Mouse (Mus musculus) megakaryocyte, embryonic 14.5 days (primary cell): ENCODE results near the gene Slc6a11. TPM values are rescaled to one million over a fixed set of nuclear protein-coding genes. Genes with fewer than 3 reads are reported as not detected.

Experiments used
- H3K27me3 ChIP-seq: replicated peaks from 2 replicates; pipeline ENCODE3; 2012; ENCODE audit warnings: inconsistent platforms
- H3K36me3 ChIP-seq: replicated peaks from 2 replicates; pipeline ENCODE3; 2012; ENCODE audit warnings: low read length, inconsistent platforms, mixed read lengths
- H3K4me1 ChIP-seq: 2 replicates; pipeline ENCODE4 v1.6.1; 2012; ENCODE audit warnings: inconsistent platforms
- H3K4me3 ChIP-seq: replicated peaks from 2 replicates; pipeline ENCODE3; 2012; ENCODE audit warnings: moderate library complexity, mild to moderate bottlenecking, inconsistent platforms
- H3K9me3 ChIP-seq: 2 replicates; pipeline ENCODE4 v1.6.1; 2012; ENCODE audit warnings: inconsistent platforms
- FLI1 ChIP-seq: IDR thresholded peaks from 2 replicates; pipeline ENCODE4 v1.6.1; 2012; ENCODE audit warnings: low read length, inconsistent platforms, mixed read lengths
- GATA1 ChIP-seq: IDR thresholded peaks from 3 replicates; pipeline ENCODE4 v1.6.1; 2012; ENCODE audit warnings: mixed read lengths, low read length, inconsistent platforms, borderline replicate concordance
- polyA plus RNA-seq: library from polyadenylated mRNA; stranded (reverse); fragments of >175 nt; gene quantifications from 2 replicates; pipeline ENCODE4 v1.2.3, GENCODE M21; 2012; ENCODE audit warnings: low replicate concordance; ENCODE audit not compliant: insufficient read depth

Gene Slc6a11
- not detected in 2 replicates for polyA plus RNA-seq

DNA sequence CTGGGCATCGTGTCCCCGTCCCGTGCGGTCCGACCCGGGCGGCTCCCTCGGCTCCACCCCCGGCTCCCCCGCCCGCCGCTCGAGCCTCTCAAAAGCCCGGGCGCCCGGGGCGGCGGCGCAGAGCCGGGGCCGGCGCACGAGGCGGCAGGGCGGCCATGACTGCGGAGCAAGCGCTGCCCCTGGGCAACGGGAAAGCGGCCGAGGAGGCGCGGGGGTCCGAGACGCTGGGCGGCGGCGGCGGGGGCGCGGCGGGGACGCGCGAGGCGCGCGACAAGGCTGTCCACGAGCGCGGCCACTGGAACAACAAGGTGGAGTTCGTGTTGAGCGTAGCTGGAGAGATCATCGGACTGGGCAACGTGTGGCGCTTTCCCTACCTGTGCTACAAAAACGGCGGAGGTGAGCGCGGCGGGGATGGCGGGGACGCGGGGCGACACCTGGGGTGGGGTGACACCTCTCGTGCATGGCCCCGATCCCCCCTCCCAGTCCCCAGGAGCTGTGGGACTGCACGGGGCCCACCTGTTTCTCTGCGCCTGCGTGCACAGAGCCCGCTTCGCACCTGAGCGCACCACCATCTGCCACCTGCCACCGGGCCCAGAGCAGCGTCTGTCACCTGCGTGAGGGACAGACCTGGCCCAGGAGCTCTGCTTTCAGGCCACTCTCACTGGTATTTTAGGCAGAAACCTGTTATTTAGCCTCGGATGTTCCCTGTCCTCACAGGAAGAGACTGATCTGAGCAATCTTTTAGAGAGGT is at the start of gene Slc6a11:
Gene Slc6a11 (plus strand): TSS at position 120 of the 751 bp plus-strand sequence.
- H3K36me3 ChIP-seq: no peaks in the 10 kb centered on the region
- no peaks in the 10 kb centered on the region for H3K4me1 ChIP-seq
- TF ChIP-seq FLI1 (no peak), GATA1 (no peak)
- peaks cover 39% of the 10 kb centered on the region for H3K27me3 ChIP-seq
- no peaks in the 10 kb centered on the region for H3K9me3 ChIP-seq
- H3K4me3 ChIP-seq: no peak within 1 kb of the TSS

DNA sequence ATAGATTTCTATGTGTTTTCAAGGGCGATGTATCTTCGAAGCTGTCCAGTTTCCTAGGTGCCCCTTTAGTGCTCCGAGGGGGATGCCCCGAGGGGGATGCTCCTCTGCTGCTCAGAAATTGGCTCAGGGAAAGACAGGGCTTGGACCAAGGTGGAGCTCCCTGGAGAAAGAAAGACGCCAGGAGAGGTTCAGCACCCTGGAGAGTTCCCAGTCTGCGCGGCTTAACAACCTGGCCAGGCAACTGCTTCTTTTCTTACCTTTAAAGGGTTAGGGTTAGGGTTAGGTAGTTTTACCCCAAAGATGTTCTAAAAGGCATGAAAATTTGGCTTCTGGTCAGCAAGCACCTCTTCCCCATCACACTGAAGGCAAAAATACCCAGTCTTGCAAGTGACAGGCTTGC is 43.9 kb upstream of the Slc6a11 start:
- Histone ChIP-seq H3K4me3 (no peak overlapping the region), H3K36me3 (no peaks in the 10 kb centered on the region), H3K27me3 (no peaks in the 10 kb centered on the region), H3K4me1 (no peaks in the 10 kb centered on the region), H3K9me3 (0 out of 2 replicates have a peak, but pooled peaks cover 5% of the 10 kb centered on the region)
- TF ChIP-seq FLI1 (no peak), GATA1 (no peak)

DNA sequence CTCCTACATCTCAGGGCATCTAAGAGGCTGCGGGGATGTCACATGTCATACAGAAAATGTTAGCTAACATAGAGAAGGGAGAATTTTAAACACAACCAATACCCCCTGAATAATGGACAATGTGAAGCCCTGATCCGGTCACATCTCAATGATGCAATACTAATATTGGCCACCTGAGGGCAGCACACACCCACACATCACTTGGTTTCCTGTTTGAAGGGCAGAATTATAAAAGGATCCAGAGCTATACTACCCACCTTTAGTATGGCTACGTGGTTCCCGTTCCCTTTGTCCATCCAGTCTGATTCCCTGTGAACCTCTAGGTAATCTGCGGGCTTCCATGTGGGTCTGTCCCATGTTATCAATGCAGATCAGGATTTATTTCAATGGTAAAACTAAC is 41.4 kb upstream of the Slc6a11 start:
- Histone ChIP-seq H3K27me3 (peaks cover 6% of the 10 kb centered on the region), H3K4me1 (no peaks in the 10 kb centered on the region), H3K9me3 (0 out of 2 replicates have a peak, but pooled peaks cover 5% of the 10 kb centered on the region), H3K4me3 (no peak overlapping the region), H3K36me3 (no peaks in the 10 kb centered on the region)
- TF ChIP-seq FLI1: no peak
- no peak for TF ChIP-seq GATA1

- TF ChIP-seq GATA1 (no peak), FLI1 (no peak)
These were observed 38.8 kb upstream of the Slc6a11 start for GRCm38 (mm10) chr6:114092216-114092615.

DNA sequence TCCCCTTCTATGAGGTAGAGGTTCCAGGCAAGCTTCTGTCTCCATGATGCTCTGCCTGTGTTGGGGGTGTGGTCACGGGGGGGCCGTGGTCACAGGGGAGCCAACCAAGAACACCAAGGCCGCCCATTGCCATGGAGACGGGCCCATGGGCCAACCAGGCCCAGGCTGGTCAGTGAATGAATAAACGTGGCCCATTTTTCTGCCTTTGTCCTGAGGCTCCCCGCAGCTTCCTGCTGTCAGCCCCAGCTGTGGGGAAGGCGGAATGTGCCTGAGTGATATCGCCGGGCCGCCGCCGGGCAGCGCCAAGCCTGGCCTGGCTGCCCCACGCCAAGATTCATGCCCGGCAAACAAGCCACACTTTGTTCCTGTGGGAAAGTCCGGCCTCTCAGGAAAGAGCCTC is 36.8 kb upstream of the Slc6a11 start:
- no peaks in the 10 kb centered on the region for H3K4me1 ChIP-seq
- H3K27me3 ChIP-seq: peaks cover 7% of the 10 kb centered on the region
- no peaks in the 10 kb centered on the region for H3K36me3 ChIP-seq
- no peaks in the 10 kb centered on the region for H3K9me3 ChIP-seq
- TF ChIP-seq GATA1 (no peak), FLI1 (no peak)
- H3K4me3 ChIP-seq: no peak overlapping the region

More at GRCm38 (mm10) chr6:114092216-114092615, 38.8 kb upstream of the Slc6a11 start:
- Histone ChIP-seq H3K4me3 (no peak overlapping the region), H3K4me1 (no peaks in the 10 kb centered on the region), H3K36me3 (no peaks in the 10 kb centered on the region), H3K9me3 (no peaks in the 10 kb centered on the region), H3K27me3 (peaks cover 7% of the 10 kb centered on the region)

GRCm38 (mm10) chr6:114096574-114096973 is 34.5 kb upstream of the Slc6a11 start:
- Histone ChIP-seq H3K9me3 (no peaks in the 10 kb centered on the region), H3K36me3 (no peaks in the 10 kb centered on the region), H3K4me1 (no peaks in the 10 kb centered on the region), H3K4me3 (no peak overlapping the region), H3K27me3 (peaks cover 9% of the 10 kb centered on the region)
- TF ChIP-seq GATA1 (no peak), FLI1 (no peak)

DNA sequence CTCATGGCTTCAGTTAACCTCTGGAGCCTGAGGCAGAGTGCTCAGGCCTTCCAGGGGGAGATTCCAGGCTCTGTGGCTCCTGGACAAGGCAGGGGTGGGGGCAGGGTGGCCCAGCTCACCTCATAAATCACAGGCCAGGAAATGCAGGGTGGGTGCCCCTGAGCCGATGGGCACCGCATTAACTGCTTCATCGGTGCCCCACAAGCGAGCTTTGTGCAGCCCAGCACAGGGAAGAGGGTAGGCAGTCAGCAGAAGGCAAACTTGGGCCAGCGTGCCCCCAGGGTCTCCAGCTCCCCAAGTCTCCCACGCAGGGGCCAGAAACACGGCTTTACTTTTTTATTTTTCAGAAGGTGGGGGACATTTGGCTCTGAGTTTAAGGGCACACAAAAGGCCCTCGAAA is 29.1 kb upstream of the Slc6a11 start:
- TF ChIP-seq FLI1 (no peak), GATA1 (no peak)
- Histone ChIP-seq H3K4me3 (no peak overlapping the region), H3K4me1 (no peaks in the 10 kb centered on the region), H3K27me3 (peaks cover 7% of the 10 kb centered on the region), H3K36me3 (no peaks in the 10 kb centered on the region), H3K9me3 (no peaks in the 10 kb centered on the region)

- H3K9me3 ChIP-seq: no peaks in the 10 kb centered on the region
- peaks cover 2% of the 10 kb centered on the region for H3K27me3 ChIP-seq
- H3K36me3 ChIP-seq: no peaks in the 10 kb centered on the region
- H3K4me1 ChIP-seq: no peaks in the 10 kb centered on the region
- no peak for TF ChIP-seq FLI1
- TF ChIP-seq GATA1: no peak
- no peak overlapping the region for H3K4me3 ChIP-seq
These were observed 11.5 kb upstream of the Slc6a11 start for GRCm38 (mm10) chr6:114119507-114119906.

- no peaks in the 10 kb centered on the region for H3K9me3 ChIP-seq
- no peak overlapping the region for H3K4me3 ChIP-seq
- peaks cover 20% of the 10 kb centered on the region for H3K27me3 ChIP-seq
- TF ChIP-seq GATA1 (no peak), FLI1 (no peak)
- no peaks in the 10 kb centered on the region for H3K36me3 ChIP-seq
- no peaks in the 10 kb centered on the region for H3K4me1 ChIP-seq
These were observed 5.5 kb upstream of the Slc6a11 start for GRCm38 (mm10) chr6:114125530-114125929.

GRCm38 (mm10) chr6:114132472-114132871 is 1.4 kb downstream of the Slc6a11 start:
- TF ChIP-seq GATA1 (no peak), FLI1 (no peak)
- Histone ChIP-seq H3K9me3 (no peaks in the 10 kb centered on the region), H3K36me3 (no peaks in the 10 kb centered on the region), H3K4me3 (no peak overlapping the region), H3K4me1 (no peaks in the 10 kb centered on the region), H3K27me3 (peaks cover 39% of the 10 kb centered on the region)
